Mouse (Mus musculus): ENCODE results near the gene Gpc6. TPM values are rescaled to one million over a fixed set of nuclear protein-coding genes. Genes with fewer than 3 reads are reported as not detected.

The Gpc6 gene
- polyA plus RNA-seq, 1 experiment = 4.7 TPM

GRCm38 (mm10) chr14:117519574-117519973 is 594.5 kb downstream of the Gpc6 start:
- Histone ChIP-seq H3K4me1 (ENCODE audit: control insufficient read depth, insufficient read depth, low read length) (peaks cover 2% of the 10 kb centered on the region; the same call in 1 of the 2 replicates), H3K4me3 (ENCODE audit: insufficient read depth, low read length) (no peak overlapping the region), H3K27ac (ENCODE audit: insufficient read depth, low read length) (no peak overlapping the region)
- no peak for TF ChIP-seq CTCF (IDR thresholded peaks at IDR 0.05; ENCODE audit: extremely low read depth, insufficient read depth, low read length)
- TF ChIP-seq POLR2A (IDR thresholded peaks at IDR 0.05; ENCODE audit: extremely low read depth, insufficient read depth, low read length) = no peak

- no peak overlapping the region for H3K27ac ChIP-seq (ENCODE audit: insufficient read depth, low read length)
- TF ChIP-seq CTCF (IDR thresholded peaks at IDR 0.05; ENCODE audit: extremely low read depth, insufficient read depth, low read length) (no peak), POLR2A (IDR thresholded peaks at IDR 0.05; ENCODE audit: extremely low read depth, insufficient read depth, low read length) (no peak)
- no peak overlapping the region for H3K4me3 ChIP-seq (ENCODE audit: insufficient read depth, low read length)
- H3K4me1 ChIP-seq (ENCODE audit: control insufficient read depth, insufficient read depth, low read length) = peaks cover 2% of the 10 kb centered on the region; the same call in 1 of the 2 replicates
These were observed 595.6 kb downstream of the Gpc6 start for GRCm38 (mm10) chr14:117520706-117521105.

- H3K27ac ChIP-seq (ENCODE audit: insufficient read depth, low read length) = no peak overlapping the region
- no peaks in the 10 kb centered on the region for H3K4me1 ChIP-seq (ENCODE audit: control insufficient read depth, insufficient read depth, low read length)
- no peak overlapping the region for H3K4me3 ChIP-seq (ENCODE audit: insufficient read depth, low read length)
- TF ChIP-seq CTCF (IDR thresholded peaks at IDR 0.05; ENCODE audit: extremely low read depth, insufficient read depth, low read length) = no peak
- TF ChIP-seq POLR2A (IDR thresholded peaks at IDR 0.05; ENCODE audit: extremely low read depth, insufficient read depth, low read length) = no peak
These were observed 600.0 kb downstream of the Gpc6 start for GRCm38 (mm10) chr14:117525133-117525532.

- H3K4me1 ChIP-seq (ENCODE audit: control insufficient read depth, insufficient read depth, low read length) = no peaks in the 10 kb centered on the region
- no peak overlapping the region for H3K27ac ChIP-seq (ENCODE audit: insufficient read depth, low read length)
- no peak overlapping the region for H3K4me3 ChIP-seq (ENCODE audit: insufficient read depth, low read length)
- TF ChIP-seq POLR2A (IDR thresholded peaks at IDR 0.05; ENCODE audit: extremely low read depth, insufficient read depth, low read length) = no peak
These were observed 601.9 kb downstream of the Gpc6 start for GRCm38 (mm10) chr14:117527053-117527452.

- no peak for TF ChIP-seq POLR2A (IDR thresholded peaks at IDR 0.05; ENCODE audit: extremely low read depth, insufficient read depth, low read length)
- no peak for TF ChIP-seq CTCF (IDR thresholded peaks at IDR 0.05; ENCODE audit: extremely low read depth, insufficient read depth, low read length)
- Histone ChIP-seq H3K27ac (ENCODE audit: insufficient read depth, low read length) (no peak overlapping the region), H3K4me3 (ENCODE audit: insufficient read depth, low read length) (no peak overlapping the region), H3K4me1 (ENCODE audit: control insufficient read depth, insufficient read depth, low read length) (no peaks in the 10 kb centered on the region)
These were observed 604.3 kb downstream of the Gpc6 start for GRCm38 (mm10) chr14:117529439-117529838.

- H3K27ac ChIP-seq (ENCODE audit: insufficient read depth, low read length) = no peak overlapping the region
- no peak overlapping the region for H3K4me3 ChIP-seq (ENCODE audit: insufficient read depth, low read length)
- H3K4me1 ChIP-seq (ENCODE audit: control insufficient read depth, insufficient read depth, low read length) = no peaks in the 10 kb centered on the region; the same call in 1 of the 2 replicates
- TF ChIP-seq CTCF (IDR thresholded peaks at IDR 0.05; ENCODE audit: extremely low read depth, insufficient read depth, low read length) (no peak), POLR2A (IDR thresholded peaks at IDR 0.05; ENCODE audit: extremely low read depth, insufficient read depth, low read length) (no peak)
These were observed 627.7 kb downstream of the Gpc6 start for GRCm38 (mm10) chr14:117552776-117553175.

GRCm38 (mm10) chr14:117556715-117557320 is 631.7 kb downstream of the Gpc6 start:
- Histone ChIP-seq H3K4me3 (ENCODE audit: insufficient read depth, low read length) (no peak overlapping the region), H3K27ac (ENCODE audit: insufficient read depth, low read length) (no peak overlapping the region), H3K4me1 (ENCODE audit: control insufficient read depth, insufficient read depth, low read length) (no peaks in the 10 kb centered on the region; the same call in 1 of the 2 replicates)
- TF ChIP-seq CTCF (IDR thresholded peaks at IDR 0.05; ENCODE audit: extremely low read depth, insufficient read depth, low read length) (no peak), POLR2A (IDR thresholded peaks at IDR 0.05; ENCODE audit: extremely low read depth, insufficient read depth, low read length) (no peak)

- H3K27ac ChIP-seq (ENCODE audit: insufficient read depth, low read length) = no peak overlapping the region
- TF ChIP-seq POLR2A (IDR thresholded peaks at IDR 0.05; ENCODE audit: extremely low read depth, insufficient read depth, low read length) (no peak), CTCF (IDR thresholded peaks at IDR 0.05; ENCODE audit: extremely low read depth, insufficient read depth, low read length) (no peak)
- H3K4me1 ChIP-seq (ENCODE audit: control insufficient read depth, insufficient read depth, low read length) = no peaks in the 10 kb centered on the region
- H3K4me3 ChIP-seq (ENCODE audit: insufficient read depth, low read length) = no peak overlapping the region
These were observed 637.0 kb downstream of the Gpc6 start for GRCm38 (mm10) chr14:117562146-117562545.

- TF ChIP-seq CTCF (IDR thresholded peaks at IDR 0.05; ENCODE audit: extremely low read depth, insufficient read depth, low read length) = no peak
- no peak for TF ChIP-seq POLR2A (IDR thresholded peaks at IDR 0.05; ENCODE audit: extremely low read depth, insufficient read depth, low read length)
- H3K27ac ChIP-seq (ENCODE audit: insufficient read depth, low read length) = no peak overlapping the region
- no peaks in the 10 kb centered on the region; the same call in 1 of the 2 replicates for H3K4me1 ChIP-seq (ENCODE audit: control insufficient read depth, insufficient read depth, low read length)
- H3K4me3 ChIP-seq (ENCODE audit: insufficient read depth, low read length) = no peak overlapping the region
These were observed 644.2 kb downstream of the Gpc6 start for GRCm38 (mm10) chr14:117569278-117569677.

GRCm38 (mm10) chr14:117572213-117572612 is 647.1 kb downstream of the Gpc6 start:
- H3K27ac ChIP-seq (ENCODE audit: insufficient read depth, low read length) = no peak overlapping the region
- TF ChIP-seq CTCF (IDR thresholded peaks at IDR 0.05; ENCODE audit: extremely low read depth, insufficient read depth, low read length) = no peak
- TF ChIP-seq POLR2A (IDR thresholded peaks at IDR 0.05; ENCODE audit: extremely low read depth, insufficient read depth, low read length) = no peak
- H3K4me3 ChIP-seq (ENCODE audit: insufficient read depth, low read length) = no peak overlapping the region

More at GRCm38 (mm10) chr14:117572213-117572612, 647.1 kb downstream of the Gpc6 start:
- H3K4me1 ChIP-seq (ENCODE audit: control insufficient read depth, insufficient read depth, low read length) = no peaks in the 10 kb centered on the region; the same call in 1 of the 2 replicates

All from cortical plate, adult 2 months (tissue).